Mouse (Mus musculus) lung, postnatal 0 days (tissue): ENCODE data around the gene Clca2. TPM values are rescaled to one million over a fixed set of nuclear protein-coding genes. Genes with fewer than 3 reads are reported as not detected.

Experiments used
- ATAC-seq: fragments of 200-750 bp; cut with Nextera tagmentation; 2 replicates; pipeline ENCODE4 v1.8.0; 2017; ENCODE audit warnings: moderate library complexity
- DNase-seq: peaks from one replicate; pipeline ENCODE4 v3.0.0-alpha.2; 2016; ENCODE audit warnings: low spot score
- H3K27ac ChIP-seq: fragments of 300-500 bp; sonication (generic); 2 replicates; pipeline ENCODE4 v1.5.1; 2014; ENCODE audit warnings: antibody characterized with exemption, mild to moderate bottlenecking, low read length, mixed read lengths
- H3K27me3 ChIP-seq: fragments of 300-500 bp; sonication (generic); replicated peaks from 2 replicates; pipeline ENCODE4 v1.6.1; 2014; ENCODE audit warnings: low read length, mixed read lengths; ENCODE audit not compliant: insufficient read depth
- H3K36me3 ChIP-seq: fragments of 300-500 bp; sonication (generic); 2 replicates; pipeline ENCODE4 v1.6.1; 2014; ENCODE audit warnings: low read length, mixed read lengths; ENCODE audit not compliant: insufficient read depth
- H3K4me1 ChIP-seq: fragments of 300-500 bp; sonication (generic); 2 replicates; pipeline ENCODE4 v1.6.1; 2014; ENCODE audit warnings: antibody characterized with exemption, low read depth, low read length, mixed read lengths; ENCODE audit not compliant: insufficient read depth
- H3K4me2 ChIP-seq: fragments of 300-500 bp; sonication (generic); replicated peaks from 2 replicates; pipeline ENCODE4 v1.6.1; 2014; ENCODE audit warnings: low read depth, mild to moderate bottlenecking, low read length, moderate library complexity, mixed read lengths
- H3K4me3 ChIP-seq: fragments of 300-500 bp; sonication (generic); 2 replicates; pipeline ENCODE4 v1.5.1; 2014; ENCODE audit warnings: low read depth, low read length
- H3K9ac ChIP-seq: fragments of 300-500 bp; sonication (generic); replicated peaks from 2 replicates; pipeline ENCODE4 v1.6.1; 2014; ENCODE audit warnings: low read depth, mild to moderate bottlenecking
- H3K9me3 ChIP-seq: fragments of 300-500 bp; sonication (generic); 2 replicates; pipeline ENCODE4 v1.6.1; 2016; ENCODE audit warnings: low read length, mixed read lengths
- CTCF ChIP-seq: IDR thresholded peaks from 2 replicates; pipeline ENCODE4 v1.5.1; 2016; ENCODE audit warnings: antibody characterized with exemption, mild to moderate bottlenecking
- EP300 ChIP-seq: IDR thresholded peaks from 2 replicates; pipeline ENCODE4 v1.6.1; 2016; ENCODE audit warnings: antibody characterized with exemption, mild to moderate bottlenecking, control low read depth
- WGBS: fragments of 180-500 bp; shearing (Covaris S2); extraction: QIAGEN DNeasy Blood & Tissue Kit; methylation state at CpG from one replicate; pipeline ENCODE4 v1.1.7; 2014; 5-methylcytosine and 5-hydroxymethylcytosine counted together
- polyA plus RNA-seq: library from polyadenylated mRNA; unstranded; fragments of >200 nt; fragmentation: Nextera tagmentation; extraction: Ambion mirVana; gene quantifications from 2 replicates; pipeline ENCODE4 v1.2.1, GENCODE M21; 2015

The Clca2 gene
- polyA plus RNA-seq, 1 experiment from 2014 or later: 0.16 TPM

GRCm38 (mm10) chr3:145117637-145118036 is 18.4 kb upstream of the Clca2 start:
- Histone ChIP-seq H3K27ac (peak overlapping the region; percentile 99; the same call in 1 of the 2 replicates), H3K4me2 (peak overlapping the region; percentile 78), H3K4me3 (peak overlapping the region; percentile 66), H3K9me3 (no peaks in the 10 kb centered on the region), H3K9ac (peak overlapping the region; percentile 87; the same call in 1 of the 2 replicates), H3K4me1 (0 out of 2 replicates have a peak, but pooled peaks cover 7% of the 10 kb centered on the region), H3K27me3 (no peaks in the 10 kb centered on the region), H3K36me3 (no peaks in the 10 kb centered on the region)
- DNase-seq (no peak), ATAC-seq (no peak)
- WGBS: 77% methylated on average over 10 of the region's 10 CpGs
- TF ChIP-seq CTCF (no peak), EP300 (no peak)

GRCm38 (mm10) chr3:145115169-145115568 is 15.9 kb upstream of the Clca2 start:
- no peaks in the 10 kb centered on the region for H3K9me3 ChIP-seq
- 0 out of 2 replicates have a peak, but pooled peaks cover 7% of the 10 kb centered on the region for H3K4me1 ChIP-seq
- TF ChIP-seq CTCF (no peak), EP300 (no peak)
- DNase-seq (no peak), ATAC-seq (no peak)
- no peaks in the 10 kb centered on the region for H3K27me3 ChIP-seq
- WGBS: 84% methylated on average over 2 of the region's 2 CpGs
- no peak overlapping the region for H3K27ac ChIP-seq
- no peak overlapping the region for H3K4me3 ChIP-seq
- no peak overlapping the region for H3K9ac ChIP-seq
- no peak overlapping the region for H3K4me2 ChIP-seq
- H3K36me3 ChIP-seq: no peaks in the 10 kb centered on the region

- DNase-seq (no peak), ATAC-seq (no peak)
- H3K36me3 ChIP-seq: no peaks in the 10 kb centered on the region
- no peaks in the 10 kb centered on the region for H3K4me1 ChIP-seq
- no peak overlapping the region for H3K27ac ChIP-seq
- no peaks in the 10 kb centered on the region for H3K9me3 ChIP-seq
- H3K27me3 ChIP-seq: no peaks in the 10 kb centered on the region
- H3K4me2 ChIP-seq: no peak overlapping the region
- TF ChIP-seq EP300 (no peak), CTCF (peak; percentile 27)
- H3K9ac ChIP-seq: no peak overlapping the region
- 74% methylated on average over 5 of the region's 5 CpGs for WGBS
- no peak overlapping the region for H3K4me3 ChIP-seq
Observed at GRCm38 (mm10) chr3:145105773-145106504, 6.7 kb upstream of the Clca2 start.

GRCm38 (mm10) chr3:145105076-145105772 is 6.0 kb upstream of the Clca2 start:
- 49% methylated on average over 5 of the region's 5 CpGs for WGBS
- ATAC-seq (peak; percentile 9; the same call in 1 of the 2 replicates), DNase-seq (peak; percentile 28)
- H3K9me3 ChIP-seq: no peaks in the 10 kb centered on the region
- H3K4me1 ChIP-seq: no peaks in the 10 kb centered on the region
- TF ChIP-seq EP300 (no peak), CTCF (no peak)
- no peaks in the 10 kb centered on the region for H3K36me3 ChIP-seq
- H3K4me3 ChIP-seq: no peak overlapping the region
- no peak overlapping the region for H3K27ac ChIP-seq
- H3K4me2 ChIP-seq: no peak overlapping the region
- H3K9ac ChIP-seq: no peak overlapping the region
- H3K27me3 ChIP-seq: no peaks in the 10 kb centered on the region

GRCm38 (mm10) chr3:145103770-145104169 is 4.5 kb upstream of the Clca2 start:
- TF ChIP-seq EP300: no peak
- TF ChIP-seq CTCF: no peak
- no peak overlapping the region for H3K27ac ChIP-seq
- no peaks in the 10 kb centered on the region for H3K27me3 ChIP-seq
- H3K4me3 ChIP-seq: no peak overlapping the region
- H3K9me3 ChIP-seq: no peaks in the 10 kb centered on the region
- ATAC-seq: no peak
- WGBS: 42% methylated on average over 5 of the region's 5 CpGs
- DNase-seq: no peak
- no peak overlapping the region for H3K9ac ChIP-seq
- H3K4me2 ChIP-seq: no peak overlapping the region
- no peaks in the 10 kb centered on the region for H3K4me1 ChIP-seq
- H3K36me3 ChIP-seq: no peaks in the 10 kb centered on the region

GRCm38 (mm10) chr3:145103321-145103720 is 4.1 kb upstream of the Clca2 start:
- Histone ChIP-seq H3K4me2 (no peak overlapping the region), H3K4me3 (no peak overlapping the region), H3K9ac (no peak overlapping the region), H3K27ac (no peak overlapping the region), H3K36me3 (no peaks in the 10 kb centered on the region), H3K27me3 (no peaks in the 10 kb centered on the region), H3K9me3 (no peaks in the 10 kb centered on the region), H3K4me1 (no peaks in the 10 kb centered on the region)
- WGBS: 65% methylated on average over 2 of the region's 2 CpGs
- no peak for TF ChIP-seq EP300
- TF ChIP-seq CTCF: no peak
- ATAC-seq (no peak), DNase-seq (no peak)
